Mouse (Mus musculus): ENCODE measurements around the gene Gm6040. TPM values are rescaled to one million over a fixed set of nuclear protein-coding genes. Genes with fewer than 3 reads are reported as not detected.

The Gm6040 gene
- total RNA-seq (2021): not detected
- long read RNA-seq, experiment 1: 0 reads
- long read RNA-seq, experiment 2: 0 reads

- DNase-seq (ENCODE audit: low spot score in 2 of 2): no peak
Observed at GRCm38 (mm10) chr8:20921971-20922370, at the start of gene Gm6040. Gene Gm6040 (minus strand): TSS chr8:20922071.

GRCm38 (mm10) chr8:20964531-20964930, 42.7 kb upstream of the Gm6040 start:
- no peak for DNase-seq (ENCODE audit: low spot score in 2 of 2)

GRCm38 (mm10) chr8:20944610-20945009, 22.7 kb upstream of the Gm6040 start, which contains the start of gene AY761185:
Gene AY761185 (minus strand): TSS chr8:20944710.
- DNase-seq (ENCODE audit: low spot score in 2 of 2): no peak

GRCm38 (mm10) chr8:20912288-20912687, 9.6 kb downstream of the Gm6040 start:
- DNase-seq (ENCODE audit: low spot score in 2 of 2): no peak

GRCm38 (mm10) chr8:20908256-20908655, 13.6 kb downstream of the Gm6040 start:
- DNase-seq (ENCODE audit: low spot score in 2 of 2): no peak

- DNase-seq (ENCODE audit: low spot score in 2 of 2): no peak
Observed at GRCm38 (mm10) chr8:20907119-20907518, 14.8 kb downstream of the Gm6040 start.

- DNase-seq (ENCODE audit: low spot score in 2 of 2): no peak
Observed at GRCm38 (mm10) chr8:20902527-20902926, 19.3 kb downstream of the Gm6040 start, which contains the start of gene Gm15056. Gene Gm15056 (minus strand): TSS chr8:20902627.

- no peak for DNase-seq (ENCODE audit: low spot score in 2 of 2)
Observed at GRCm38 (mm10) chr8:20892369-20892768, 29.5 kb downstream of the Gm6040 start, which contains the start of gene Defb33. Gene Defb33 (plus strand): TSS chr8:20892669.

- DNase-seq (ENCODE audit: low spot score in 2 of 2): no peak
Observed at GRCm38 (mm10) chr8:20874608-20875007, 47.3 kb downstream of the Gm6040 start.

Other genes starting within 250 kb of the Gm6040 start
- not detected for gene Defb33, start 29.4 kb downstream of the Gm6040 start, total RNA-seq (2021)
- gene Gm15056, start 19.4 kb downstream of the Gm6040 start, total RNA-seq (2021): not detected
- not detected for gene AY761185, start 22.6 kb upstream of the Gm6040 start, total RNA-seq (2021)
- gene Defa21, start 103.5 kb upstream of the Gm6040 start, total RNA-seq (2021): not detected
- not detected for gene Defa23, start 133.0 kb upstream of the Gm6040 start, total RNA-seq (2021)
- gene Defa35, start 143.0 kb upstream of the Gm6040 start, total RNA-seq (2021): not detected
- not detected for gene Defa25, start 162.4 kb upstream of the Gm6040 start, total RNA-seq (2021)
- not detected for gene Gm14851, start 174.0 kb upstream of the Gm6040 start, total RNA-seq (2021)
- gene Defa30, start 212.6 kb upstream of the Gm6040 start, total RNA-seq (2021): not detected
- gene Defa22, start 240.2 kb upstream of the Gm6040 start, total RNA-seq (2021): not detected

Data from adrenal gland, adult 18-20 months (tissue).